Mouse (Mus musculus) liver, embryonic 16.5 days (tissue): ENCODE measurements at regions not wholly inside any gene's neighbourhood (a gene's known extent, or its start where the extent isn't known, plus 50 kb on each side); places are given as distances from the start of the nearest gene placed in this dataset.

Experiments
- ATAC-seq: fragments of 200-750 bp; cut with Nextera tagmentation; 2 replicates; pipeline ENCODE4 v1.8.0; 2017; ENCODE audit warnings: low read depth, mild to moderate bottlenecking, moderate number of reproducible peaks, moderate library complexity
- H3K27ac ChIP-seq: fragments of 300-500 bp; sonication (generic); 2 replicates; pipeline ENCODE4 v1.5.1; 2014; ENCODE audit warnings: mild to moderate bottlenecking, low read length
- H3K27me3 ChIP-seq: fragments of 300-500 bp; sonication (generic); 2 replicates; pipeline ENCODE4 v1.6.1; 2014; ENCODE audit warnings: low read depth, low read length, mixed read lengths; ENCODE audit not compliant: control insufficient read depth, insufficient read depth
- H3K36me3 ChIP-seq: fragments of 300-500 bp; sonication (generic); 2 replicates; pipeline ENCODE4 v1.6.1; 2014; ENCODE audit warnings: mild to moderate bottlenecking; ENCODE audit not compliant: control insufficient read depth, insufficient read depth
- H3K4me1 ChIP-seq: fragments of 300-500 bp; sonication (generic); 2 replicates; pipeline ENCODE4 v1.6.1; 2014; ENCODE audit warnings: low read depth, low read length, mixed read lengths; ENCODE audit not compliant: control insufficient read depth
- H3K4me2 ChIP-seq: fragments of 300-500 bp; sonication (generic); 2 replicates; pipeline ENCODE4 v1.6.1; 2014; ENCODE audit warnings: low read depth, low read length, mixed read lengths
- H3K4me3 ChIP-seq: fragments of 300-500 bp; sonication (generic); 2 replicates; pipeline ENCODE4 v1.5.1; 2014; ENCODE audit warnings: low read depth, mild to moderate bottlenecking, low read length
- H3K9ac ChIP-seq: fragments of 300-500 bp; sonication (generic); 2 replicates; pipeline ENCODE4 v1.6.1; 2014; ENCODE audit warnings: low read depth, low read length
- H3K9me3 ChIP-seq: fragments of 300-500 bp; sonication (generic); replicated peaks from 2 replicates; pipeline ENCODE4 v1.6.1; 2016; ENCODE audit warnings: low read length; ENCODE audit not compliant: control insufficient read depth
- WGBS: fragments of 180-500 bp; shearing (Covaris S2); extraction: QIAGEN DNeasy Blood & Tissue Kit; methylation state at CpG from one replicate; pipeline ENCODE4 v1.1.7; 2014; ENCODE audit not compliant: insufficient replicate concordance; 5-methylcytosine and 5-hydroxymethylcytosine counted together

- no peak overlapping the region for H3K9ac ChIP-seq
- no peaks in the 10 kb centered on the region for H3K4me1 ChIP-seq
- H3K9me3 ChIP-seq = no peaks in the 10 kb centered on the region
- 49% methylated on average over 5 of the region's 5 CpGs for WGBS
- no peak overlapping the region for H3K27ac ChIP-seq
- no peak for ATAC-seq
- no peaks in the 10 kb centered on the region for H3K36me3 ChIP-seq
- no peak overlapping the region for H3K4me3 ChIP-seq
- no peaks in the 10 kb centered on the region for H3K27me3 ChIP-seq
- H3K4me2 ChIP-seq = no peak overlapping the region
Observed at GRCm38 (mm10) chr5:126104464-126104863, 572.9 kb downstream of the Tmem132b start.

DNA sequence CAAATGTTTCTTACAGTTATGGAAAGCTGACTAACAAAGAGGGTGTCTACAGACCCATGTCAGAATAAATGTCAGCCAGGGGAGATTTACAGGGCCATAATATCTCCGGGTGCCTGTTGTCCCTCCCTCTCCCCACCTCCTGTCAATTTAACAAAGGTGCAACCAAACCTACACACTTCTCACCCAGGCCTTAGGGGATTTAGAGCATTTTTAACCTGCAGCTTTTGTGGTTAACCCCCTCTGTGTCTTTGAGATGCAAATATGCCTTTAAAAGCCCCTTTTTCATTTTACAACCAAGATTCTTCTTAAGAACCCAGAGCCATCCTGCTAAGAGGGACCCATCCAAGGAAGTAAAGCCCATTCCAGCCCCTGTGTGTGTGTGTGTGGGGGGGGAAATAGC is 573.3 kb downstream of the Tmem132b start:
- H3K36me3 ChIP-seq = no peaks in the 10 kb centered on the region
- 54% methylated on average over 1 of the region's 1 CpGs for WGBS

DNA sequence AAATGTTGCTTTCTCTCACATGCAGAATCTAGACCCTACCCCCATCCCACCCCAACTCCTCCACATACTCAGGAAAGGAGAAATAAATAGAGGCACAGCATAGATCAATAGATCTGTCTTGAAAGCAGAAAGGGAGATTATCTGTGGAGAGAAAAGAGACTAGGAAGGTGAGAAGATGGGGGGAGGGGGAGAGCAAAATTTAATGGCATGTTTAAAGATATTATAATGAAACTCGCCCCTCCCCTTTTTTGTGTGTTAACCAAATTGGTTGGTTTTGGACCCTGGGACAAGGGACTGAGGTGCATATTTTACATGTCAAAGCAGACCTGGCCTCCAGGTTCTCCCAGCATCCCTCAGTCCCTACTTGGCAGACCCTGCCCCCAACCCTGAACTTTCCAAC is 573.9 kb downstream of the Tmem132b start:
- Histone ChIP-seq H3K36me3 (no peaks in the 10 kb centered on the region), H3K4me3 (no peak overlapping the region), H3K4me1 (no peaks in the 10 kb centered on the region), H3K27me3 (no peaks in the 10 kb centered on the region), H3K27ac (no peak overlapping the region), H3K4me2 (no peak overlapping the region), H3K9ac (no peak overlapping the region), H3K9me3 (no peaks in the 10 kb centered on the region)
- WGBS = 50% methylated on average over 1 of the region's 1 CpGs
- ATAC-seq = no peak

More for the DNA sequence above, 573.3 kb downstream of the Tmem132b start:
- no peak overlapping the region for H3K27ac ChIP-seq
- no peak overlapping the region for H3K4me2 ChIP-seq
- no peaks in the 10 kb centered on the region for H3K4me1 ChIP-seq
- no peak for ATAC-seq
- no peak overlapping the region for H3K4me3 ChIP-seq
- no peak overlapping the region for H3K9ac ChIP-seq
- no peaks in the 10 kb centered on the region for H3K27me3 ChIP-seq
- H3K9me3 ChIP-seq = no peaks in the 10 kb centered on the region

GRCm38 (mm10) chr5:126107020-126107419 is 575.4 kb downstream of the Tmem132b start:
- no peak overlapping the region for H3K9ac ChIP-seq
- H3K36me3 ChIP-seq = no peaks in the 10 kb centered on the region
- no peak for ATAC-seq
- no peak overlapping the region for H3K27ac ChIP-seq
- no peaks in the 10 kb centered on the region for H3K27me3 ChIP-seq
- H3K9me3 ChIP-seq = no peaks in the 10 kb centered on the region
- H3K4me2 ChIP-seq = no peak overlapping the region
- no peak overlapping the region for H3K4me3 ChIP-seq
- 55% methylated on average over 5 of the region's 5 CpGs for WGBS
- no peaks in the 10 kb centered on the region for H3K4me1 ChIP-seq

DNA sequence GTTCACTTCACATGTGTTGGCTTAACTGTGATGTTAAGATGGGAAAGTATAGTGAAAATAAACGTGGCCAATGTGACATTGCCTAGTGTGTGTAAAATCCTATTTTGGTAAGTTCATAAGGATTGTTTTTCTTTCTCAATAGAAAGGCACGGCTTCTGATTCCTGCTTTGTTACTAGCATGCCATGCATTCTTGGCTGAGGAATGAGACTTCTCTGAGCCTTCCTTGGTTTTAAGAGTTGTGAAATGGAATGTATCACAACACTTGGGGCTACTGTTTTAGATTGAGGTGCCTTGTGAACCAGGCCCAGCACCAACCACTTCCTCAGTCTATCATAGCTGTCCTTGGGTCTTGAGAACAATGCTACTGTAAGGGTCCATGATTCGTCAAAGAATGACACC is 577.3 kb downstream of the Tmem132b start:
- Histone ChIP-seq H3K4me2 (no peak overlapping the region), H3K9me3 (no peaks in the 10 kb centered on the region), H3K4me3 (no peak overlapping the region), H3K9ac (no peak overlapping the region), H3K4me1 (no peaks in the 10 kb centered on the region), H3K27ac (no peak overlapping the region), H3K27me3 (no peaks in the 10 kb centered on the region), H3K36me3 (no peaks in the 10 kb centered on the region)
- WGBS = 41% methylated on average over 3 of the region's 3 CpGs
- no peak for ATAC-seq

DNA sequence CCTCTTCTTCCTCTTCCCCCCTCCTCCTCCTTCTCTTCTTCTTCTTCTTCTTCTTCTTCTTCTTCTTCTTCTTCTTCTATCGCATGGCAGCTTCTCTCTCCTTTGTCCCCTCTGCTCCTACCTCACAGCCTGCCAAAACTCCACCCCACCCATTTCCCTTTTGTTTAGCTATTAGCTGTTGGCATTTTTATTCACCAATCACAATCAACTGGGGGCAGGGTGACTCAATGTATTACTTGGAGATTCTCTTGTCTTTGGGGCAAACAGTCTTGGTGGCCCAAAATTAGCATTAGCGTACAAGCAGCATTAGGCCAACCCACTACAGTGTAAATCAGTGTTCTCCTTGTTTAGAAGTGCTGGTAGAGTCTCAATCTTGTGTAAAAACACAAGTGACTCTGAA is 585.7 kb downstream of the Tmem132b start:
- no peaks in the 10 kb centered on the region for H3K4me1 ChIP-seq
- no peaks in the 10 kb centered on the region for H3K27me3 ChIP-seq
- no peak for ATAC-seq
- H3K4me2 ChIP-seq = no peak overlapping the region
- WGBS = 53% methylated on average over 2 of the region's 2 CpGs
- H3K9me3 ChIP-seq = no peaks in the 10 kb centered on the region
- H3K36me3 ChIP-seq = no peaks in the 10 kb centered on the region
- no peak overlapping the region for H3K9ac ChIP-seq
- no peak overlapping the region for H3K27ac ChIP-seq
- H3K4me3 ChIP-seq = no peak overlapping the region

DNA sequence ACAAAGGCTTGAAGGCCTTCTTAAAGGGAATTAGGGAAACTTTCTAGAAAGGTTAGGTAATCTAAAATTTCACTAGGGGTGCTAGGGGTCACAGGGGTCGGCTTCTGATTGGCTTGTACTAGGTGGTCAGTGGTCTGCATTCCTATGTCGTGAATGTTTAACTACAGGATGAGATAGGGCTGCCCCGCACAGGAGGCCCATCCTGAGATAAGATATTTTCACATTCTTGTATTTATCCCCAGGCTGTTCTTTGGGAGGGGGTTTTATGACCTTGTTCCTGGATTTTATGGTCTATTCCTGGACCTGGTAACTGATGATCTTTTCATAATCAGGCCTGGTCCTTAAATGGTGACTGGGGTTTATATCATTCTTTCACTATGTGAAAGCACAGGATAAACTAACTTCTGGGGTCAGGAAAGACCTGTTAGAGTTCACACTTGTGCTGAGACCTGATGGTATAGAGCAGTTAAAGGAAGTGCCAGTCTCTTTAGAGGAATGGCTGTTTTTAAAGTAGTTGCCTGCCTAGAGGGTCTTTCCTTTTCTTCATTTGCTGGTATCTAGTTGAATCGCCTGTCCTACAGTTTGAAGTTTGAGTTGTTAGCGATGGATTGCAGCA is 586.4 kb downstream of the Tmem132b start:
- no peaks in the 10 kb centered on the region for H3K27me3 ChIP-seq
- no peaks in the 10 kb centered on the region for H3K9me3 ChIP-seq
- H3K4me2 ChIP-seq = no peak overlapping the region
- no peak for ATAC-seq
- H3K36me3 ChIP-seq = no peaks in the 10 kb centered on the region
- H3K9ac ChIP-seq = no peak overlapping the region
- no peak overlapping the region for H3K4me3 ChIP-seq
- H3K27ac ChIP-seq = no peak overlapping the region
- no peaks in the 10 kb centered on the region for H3K4me1 ChIP-seq
- 26% methylated on average over 5 of the region's 5 CpGs for WGBS

DNA sequence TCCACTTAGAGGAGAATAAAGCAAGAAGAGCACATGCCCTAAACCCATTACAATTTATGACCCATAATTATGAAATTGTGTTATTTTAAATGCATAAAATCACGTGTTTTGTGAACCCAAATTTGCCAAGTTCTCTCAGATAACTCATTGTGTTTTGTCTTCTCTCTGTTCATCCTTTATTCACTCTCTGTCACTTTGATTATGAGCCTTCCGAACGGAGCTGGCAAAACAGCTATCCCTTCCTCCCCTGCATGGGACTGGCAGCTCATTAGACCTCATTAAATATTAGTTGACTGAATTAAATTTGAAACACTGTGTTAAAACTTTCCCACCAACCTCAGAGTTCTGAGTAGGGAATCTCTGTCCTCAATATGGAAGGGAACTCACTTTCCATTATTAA is 587.2 kb downstream of the Tmem132b start:
- no peaks in the 10 kb centered on the region for H3K4me1 ChIP-seq
- H3K4me2 ChIP-seq = no peak overlapping the region
- H3K36me3 ChIP-seq = no peaks in the 10 kb centered on the region
- WGBS = 55% methylated on average over 3 of the region's 3 CpGs
- no peak overlapping the region for H3K27ac ChIP-seq
- H3K4me3 ChIP-seq = no peak overlapping the region
- H3K9ac ChIP-seq = no peak overlapping the region
- H3K9me3 ChIP-seq = no peaks in the 10 kb centered on the region
- H3K27me3 ChIP-seq = no peaks in the 10 kb centered on the region
- ATAC-seq = no peak

GRCm38 (mm10) chr5:126123216-126123615 is 591.6 kb downstream of the Tmem132b start:
- 64% methylated on average over 9 of the region's 9 CpGs for WGBS
- Histone ChIP-seq H3K36me3 (no peaks in the 10 kb centered on the region), H3K4me3 (no peak overlapping the region), H3K9me3 (no peaks in the 10 kb centered on the region), H3K27me3 (no peaks in the 10 kb centered on the region), H3K27ac (no peak overlapping the region), H3K4me2 (no peak overlapping the region), H3K4me1 (no peaks in the 10 kb centered on the region), H3K9ac (no peak overlapping the region)
- no peak for ATAC-seq
